Mouse (Mus musculus): ENCODE results near the gene Ankrd34c. TPM values are rescaled to one million over a fixed set of nuclear protein-coding genes. Genes with fewer than 3 reads are reported as not detected.
A peak's percentile ranks its signal among the peaks of the same experiment; 100 is the strongest.

The Ankrd34c gene
- total and polyA plus RNA-seq, 2 experiments from 2014 or later: 1.4 to 1.8 TPM

- peak; percentile 56 for TF ChIP-seq CTCF (IDR thresholded peaks at IDR 0.05; ENCODE audit: low read depth)
- Histone ChIP-seq H3K4me1 (ENCODE audit: insufficient read depth, low read length) (no peaks in the 10 kb centered on the region), H3K4me3 (ENCODE audit: low read length) (no peak overlapping the region), H3K9ac (replicated peaks; ENCODE audit: low read length) (no peak overlapping the region), H3K36me3 (ENCODE audit: insufficient read depth, low read length) (no peaks in the 10 kb centered on the region), H3K27ac (no peak overlapping the region), H3K27me3 (ENCODE audit: insufficient read depth, low read length) (no peaks in the 10 kb centered on the region), H3K9me3 (ENCODE audit: low read length) (no peaks in the 10 kb centered on the region), H3K4me2 (ENCODE audit: low read depth, low read length) (no peak overlapping the region)
- WGBS: 73% methylated on average over 2 of the region's 2 CpGs
- DNase-seq (ENCODE audit: low spot score): peak; percentile 54
- no peak for ATAC-seq
These were observed 52.0 kb downstream of the Ankrd34c start for GRCm38 (mm10) chr9:89686262-89686661.

GRCm38 (mm10) chr9:89678974-89679373, 59.3 kb downstream of the Ankrd34c start:
- ATAC-seq: peak; percentile 80
- Histone ChIP-seq H3K4me1 (ENCODE audit: insufficient read depth, low read length) (no peaks in the 10 kb centered on the region), H3K4me2 (ENCODE audit: low read depth, low read length) (no peak overlapping the region), H3K27ac (no peak overlapping the region), H3K9ac (replicated peaks; ENCODE audit: low read length) (no peak overlapping the region), H3K4me3 (ENCODE audit: low read length) (no peak overlapping the region), H3K27me3 (ENCODE audit: insufficient read depth, low read length) (no peaks in the 10 kb centered on the region), H3K36me3 (ENCODE audit: insufficient read depth, low read length) (no peaks in the 10 kb centered on the region), H3K9me3 (ENCODE audit: low read length) (no peaks in the 10 kb centered on the region)
- 61% methylated on average over 1 of the region's 1 CpGs for WGBS
- DNase-seq (ENCODE audit: low spot score): peak; percentile 64
- peak; percentile 75 for TF ChIP-seq CTCF (IDR thresholded peaks at IDR 0.05; ENCODE audit: low read depth)

Other genes starting within 250 kb of the Ankrd34c start
- 22.8 and 30.7 TPM in 2 replicates for gene Minar1, start 115.3 kb downstream of the Ankrd34c start, total RNA-seq (2014; rRNA removed)
- gene Minar1, start 115.3 kb downstream of the Ankrd34c start, polyA plus RNA-seq (2015; fragmentation: Nextera tagmentation; extraction: Ambion mirVana): 6.8 TPM in 2 replicates
- gene Tmed3, start 33.4 kb downstream of the Ankrd34c start, total RNA-seq (2014; rRNA removed): 68.2 and 70.4 TPM in 2 replicates
- gene Tmed3, start 33.4 kb downstream of the Ankrd34c start, polyA plus RNA-seq (2015; fragmentation: Nextera tagmentation; extraction: Ambion mirVana): 60.0 and 63.1 TPM in 2 replicates
- gene Rasgrf1, start 171.4 kb upstream of the Ankrd34c start, total RNA-seq (2014; rRNA removed): 44.4 and 53.4 TPM in 2 replicates
- gene Rasgrf1, start 171.4 kb upstream of the Ankrd34c start, polyA plus RNA-seq (2015; fragmentation: Nextera tagmentation; extraction: Ambion mirVana): 28.3 and 29.6 TPM in 2 replicates

All from hindbrain, postnatal 0 days (tissue).